Mouse (Mus musculus) brain, embryonic 18.5 days (tissue): ENCODE measurements around the gene Mrps18a.

Experiments
- DNase-seq: peaks from one replicate; pipeline ENCODE4 v3.0.0-alpha.2; 2012; ENCODE audit warnings: low read depth, low spot score

Mrps18a gene

GRCm38 (mm10) chr17:46110402-46111289, at the start of gene Mrps18a:
Mrps18a (plus strand) TSS chr17:46110986.
- peak; percentile 71 for DNase-seq

GRCm38 (mm10) chr17:46063283-46063973, 47.4 kb upstream of the Mrps18a start:
- DNase-seq, result no peak

DNA sequence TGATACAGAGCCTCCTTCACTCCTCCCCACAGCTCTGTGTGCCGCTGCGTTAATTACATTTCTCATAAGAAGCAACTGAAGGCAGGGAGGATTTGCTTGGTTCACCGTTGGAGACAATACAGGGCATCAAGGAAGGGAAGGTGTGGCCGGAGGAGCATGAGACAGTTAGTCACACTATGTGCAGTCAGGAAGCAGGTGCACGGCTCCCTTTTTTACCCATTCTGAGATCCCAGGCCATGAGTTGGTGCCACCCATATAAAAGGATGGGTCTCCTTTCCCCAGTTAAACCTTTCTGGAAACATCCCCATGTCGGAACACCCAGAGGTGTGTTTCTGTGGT, 46.8 kb upstream of the Mrps18a start:
- no peak for DNase-seq

- no peak for DNase-seq
Measured at GRCm38 (mm10) chr17:46070046-46070445, 40.7 kb upstream of the Mrps18a start.

DNA sequence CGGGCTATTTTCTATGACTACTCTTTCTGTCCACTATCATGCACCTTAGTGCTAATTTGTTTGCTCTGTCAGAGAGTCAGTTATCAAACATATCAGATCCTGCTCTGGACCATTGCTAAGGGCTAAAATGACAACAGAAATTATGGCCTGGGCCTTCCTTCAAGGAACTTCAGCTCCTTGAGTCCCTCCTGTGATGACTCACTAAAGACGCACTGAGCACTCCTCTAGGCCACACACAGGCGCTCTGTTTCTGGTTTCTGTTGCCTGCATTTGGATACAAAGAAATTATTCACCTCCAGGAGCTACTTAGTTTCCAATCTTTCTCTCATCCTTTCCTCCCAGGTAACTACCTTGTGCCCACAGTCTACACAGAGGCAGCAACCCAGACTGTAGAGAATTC, 39.3 kb upstream of the Mrps18a start:
- DNase-seq, result no peak

- DNase-seq, result no peak
Measured at GRCm38 (mm10) chr17:46073730-46074301, 37.0 kb upstream of the Mrps18a start.

DNA sequence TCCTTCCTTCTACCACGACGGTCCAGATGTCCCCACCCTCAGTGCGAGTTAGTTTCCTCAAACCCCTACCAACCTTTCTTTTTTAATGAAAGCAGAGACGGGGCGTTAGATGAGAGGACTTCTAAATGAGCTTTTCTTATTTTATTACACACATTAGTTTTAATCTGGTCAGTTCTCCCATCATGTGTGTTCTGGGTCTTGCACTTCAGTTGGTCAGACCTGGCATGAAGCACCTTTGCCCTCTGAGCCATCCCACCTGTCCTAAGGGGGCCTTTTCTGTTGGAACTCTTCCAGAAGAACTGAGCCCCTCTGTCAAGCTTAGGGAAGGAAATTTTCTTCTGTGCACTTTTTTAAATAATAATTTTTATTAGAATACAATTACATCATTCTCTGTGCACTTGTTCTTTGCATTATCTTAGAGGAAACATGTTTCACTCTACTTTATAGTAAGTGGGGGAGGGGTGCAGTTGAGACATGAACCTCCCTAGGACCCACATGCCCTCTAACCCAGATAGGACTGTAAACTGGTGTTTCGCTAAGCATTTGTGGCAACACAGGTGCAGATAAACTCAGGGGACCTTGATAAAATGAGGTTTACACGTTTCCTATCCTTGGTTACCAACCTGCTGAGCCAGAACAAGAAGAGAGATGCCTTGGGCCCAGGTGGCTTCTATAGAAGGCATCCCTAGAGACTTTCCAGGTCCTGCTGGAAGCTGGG, 36.2 kb upstream of the Mrps18a start:
- DNase-seq, result no peak

DNA sequence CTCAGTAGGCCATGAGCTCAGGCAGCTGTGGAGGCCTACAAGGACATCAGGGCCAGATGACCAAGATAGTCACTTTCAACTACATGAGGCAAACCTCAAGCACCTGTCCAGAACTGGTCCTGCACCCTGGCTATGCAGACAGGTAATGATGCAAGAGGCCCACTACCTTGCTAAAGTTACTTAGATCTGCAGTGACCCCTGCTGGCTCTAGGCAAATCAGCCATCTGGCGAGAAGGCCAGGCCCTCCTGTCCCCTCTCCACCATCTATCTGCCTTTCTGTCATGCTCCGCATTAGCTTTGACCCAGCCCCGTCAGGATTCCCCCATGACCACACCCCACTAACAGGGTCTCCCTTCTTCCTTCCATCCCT, 35.7 kb upstream of the Mrps18a start:
- no peak for DNase-seq

- DNase-seq, result no peak
Measured at GRCm38 (mm10) chr17:46075551-46076259, 35.1 kb upstream of the Mrps18a start.

- no peak for DNase-seq
Measured at GRCm38 (mm10) chr17:46076260-46076551, 34.6 kb upstream of the Mrps18a start.

- no peak for DNase-seq
Measured at GRCm38 (mm10) chr17:46077921-46078534, 32.8 kb upstream of the Mrps18a start.

DNA sequence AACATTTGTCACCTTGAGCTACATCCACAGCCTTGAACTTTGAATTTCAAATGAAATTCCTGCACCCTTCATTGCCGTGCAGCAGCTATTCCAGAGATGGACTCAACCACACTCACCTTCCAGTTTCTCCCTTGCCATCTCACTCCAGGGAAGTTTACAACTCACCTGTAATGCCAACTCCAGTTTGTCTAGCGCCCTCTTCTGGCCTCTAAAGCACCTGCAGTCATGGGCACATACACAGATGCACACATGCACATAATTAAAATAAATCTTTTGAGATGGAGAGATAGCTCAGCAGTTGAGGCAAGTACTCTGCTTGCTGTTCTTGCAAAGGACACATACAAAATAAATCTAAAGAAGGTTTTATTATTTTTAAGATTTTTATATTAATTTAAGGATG, 31.7 kb upstream of the Mrps18a start:
- DNase-seq, result no peak

GRCm38 (mm10) chr17:46080388-46080787, 30.4 kb upstream of the Mrps18a start:
- DNase-seq, result no peak

- no peak for DNase-seq
Measured at GRCm38 (mm10) chr17:46081042-46081441, 29.7 kb upstream of the Mrps18a start.

- DNase-seq, result no peak
Measured at GRCm38 (mm10) chr17:46081657-46082056, 29.1 kb upstream of the Mrps18a start.

- DNase-seq, result no peak
Measured at GRCm38 (mm10) chr17:46083381-46083780, 27.4 kb upstream of the Mrps18a start.

GRCm38 (mm10) chr17:46084091-46084501, 26.7 kb upstream of the Mrps18a start:
- DNase-seq, result peak; percentile 72

DNA sequence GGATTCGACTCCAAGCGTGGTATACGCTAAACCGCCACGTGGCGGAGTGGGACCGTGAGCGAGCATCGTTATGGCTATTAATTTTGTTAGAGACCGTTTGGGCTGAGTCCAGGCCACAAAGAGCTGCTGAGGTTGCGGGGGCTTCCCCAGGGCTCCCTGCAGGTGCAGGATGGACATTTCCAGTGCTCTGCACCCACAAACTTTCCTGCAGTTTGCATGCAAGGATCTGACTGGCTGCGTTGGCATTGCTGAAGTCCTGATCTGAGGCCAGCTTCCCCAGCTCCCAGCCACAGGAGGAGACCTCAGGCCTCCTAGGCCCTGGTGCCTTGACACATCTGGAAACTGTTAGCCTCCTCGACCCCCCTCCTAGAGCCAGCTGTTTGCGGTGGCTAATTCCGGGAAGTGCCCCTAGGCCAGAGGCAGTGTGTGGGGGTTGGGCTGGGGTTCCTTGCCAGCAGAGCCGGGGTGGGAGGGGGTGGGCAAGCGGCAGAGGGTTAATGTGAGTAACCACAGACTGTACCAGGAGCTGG, 24.4 kb upstream of the Mrps18a start:
- DNase-seq, result no peak

DNA sequence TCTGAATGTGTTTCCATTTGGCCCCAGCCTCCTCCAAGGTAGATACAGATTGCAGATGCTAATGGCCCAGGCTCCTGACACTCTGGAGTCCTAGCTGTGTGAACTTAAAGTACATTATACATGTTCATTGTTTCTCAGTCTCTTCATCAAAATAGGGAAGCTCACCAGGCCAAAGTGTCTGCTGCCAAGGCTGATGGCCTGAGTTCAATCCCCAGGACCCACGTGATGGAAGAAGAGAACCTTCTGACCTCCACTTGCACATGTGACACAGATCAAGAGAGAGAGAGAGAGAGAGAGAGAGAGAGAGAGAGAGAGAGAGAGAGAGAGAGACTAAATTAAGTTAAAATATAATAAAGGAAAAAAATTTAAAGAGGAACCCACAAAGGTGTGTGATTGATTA, 19.4 kb upstream of the Mrps18a start:
- DNase-seq, result no peak

GRCm38 (mm10) chr17:46091899-46092298, 18.9 kb upstream of the Mrps18a start:
- DNase-seq, result no peak

- DNase-seq, result no peak
Measured at GRCm38 (mm10) chr17:46098525-46098924, 12.3 kb upstream of the Mrps18a start.
